Mouse (Mus musculus): ENCODE results near the gene H1foo. TPM values are rescaled to one million over a fixed set of nuclear protein-coding genes. Genes with fewer than 3 reads are reported as not detected.

H1foo gene
- 35.0 and 43.2 TPM in 2 replicates for polyA plus RNA-seq (2012; rRNA removed)

GRCm38 (mm10) chr6:115944638-115945037, at the start of gene H1foo:
H1foo (plus strand) TSS chr6:115944938.

GRCm38 (mm10) chr6:115931639-115932038, 13.1 kb upstream of the H1foo start, which contains the start of gene Rho:
Rho (plus strand) TSS chr6:115931748.

GRCm38 (mm10) chr6:115994877-115995520, 50.3 kb downstream of the H1foo start, which contains the start of gene Plxnd1:
Plxnd1 (minus strand) TSS chr6:115995005.

Other genes with a start within 250 kb of the H1foo start
- 2.8 and 4.5 TPM in 2 replicates for gene Tmem40, start 182.5 kb upstream of the H1foo start, polyA plus RNA-seq (2012; rRNA removed)
- gene Cand2, start 170.4 kb upstream of the H1foo start, polyA plus RNA-seq (2012; rRNA removed): 24.9 and 28.3 TPM in 2 replicates
- 557 and 914 TPM in 2 replicates for gene Rpl32, start 136.2 kb upstream of the H1foo start, polyA plus RNA-seq (2012; rRNA removed)
- gene Efcab12, start 106.5 kb upstream of the H1foo start, polyA plus RNA-seq (2012; rRNA removed): 2.0 and 2.9 TPM in 2 replicates
- gene Mbd4, start 91.6 kb upstream of the H1foo start, polyA plus RNA-seq (2012; rRNA removed): 1.6 and 1.7 TPM in 2 replicates
- 28.2 and 32.4 TPM in 2 replicates for gene Ift122, start 91.5 kb upstream of the H1foo start, polyA plus RNA-seq (2012; rRNA removed)
- gene Rho, start 13.2 kb upstream of the H1foo start, polyA plus RNA-seq (2012; rRNA removed): 3.5 and 4.7 TPM in 2 replicates
- 203 and 236 TPM in 2 replicates for gene Plxnd1, start 50.1 kb downstream of the H1foo start, polyA plus RNA-seq (2012; rRNA removed)
- 8.9 and 9.8 TPM in 2 replicates for gene Tmcc1, start 248.5 kb downstream of the H1foo start, polyA plus RNA-seq (2012; rRNA removed)

All from ovary, adult 2 months (tissue).